Mouse (Mus musculus) MEL (cell line): Measurements from ENCODE around the gene Tomm5. TPM values are rescaled to one million over a fixed set of nuclear protein-coding genes. Genes with fewer than 3 reads are reported as not detected.

Experiments
- DNase-seq: peaks from one replicate; pipeline ENCODE4 v3.0.0; 2011; ENCODE audit warnings: low read depth, low spot score
- H3K27ac ChIP-seq: 2 replicates; pipeline ENCODE4 v1.5.1; 2012; ENCODE audit warnings: low read depth, mild to moderate bottlenecking, control low read depth, low read length, moderate library complexity; ENCODE audit not compliant: control insufficient read depth
- H3K27me3 ChIP-seq, 2 experiments: fragments of 150-350 bp in 1 of 2; sonication (generic) in 1 of 2; 2 replicates each; pipeline ENCODE4 v1.6.1; 2012; ENCODE audit warnings: low read length in 2 of 2, mild to moderate bottlenecking in 2 of 2, improper control_type of control experiment in 1 of 2, moderate library complexity in 1 of 2; ENCODE audit not compliant: insufficient read depth in 2 of 2, control insufficient read depth in 1 of 2
- H3K36me3 ChIP-seq, 2 experiments: 2 replicates each; pipeline ENCODE4 v1.6.1; 2012 to 2014; ENCODE audit warnings: low read length in 2 of 2, improper control_type of control experiment in 1 of 2, inconsistent platforms in 1 of 2, mild to moderate bottlenecking in 1 of 2; ENCODE audit not compliant: insufficient read depth in 2 of 2, control insufficient read depth in 1 of 2
- H3K4me1 ChIP-seq, 2 experiments: fragments of 150-350 bp in 1 of 2; sonication (generic) in 1 of 2; 2 replicates each; pipeline ENCODE4 v1.6.1; 2012; ENCODE audit warnings: low read length in 2 of 2, improper control_type of control experiment in 1 of 2, mild to moderate bottlenecking in 1 of 2; ENCODE audit not compliant: insufficient read depth in 2 of 2, control insufficient read depth in 1 of 2
- H3K4me3 ChIP-seq, 2 experiments: fragments of 150-350 bp in 1 of 2; sonication (generic) in 1 of 2; 2 replicates each; pipeline ENCODE4 v1.5.1; 2012; ENCODE audit warnings: low read depth in 2 of 2, low read length in 2 of 2, mild to moderate bottlenecking in 2 of 2, moderate library complexity in 2 of 2, control low read depth in 1 of 2, improper control_type of control experiment in 1 of 2; ENCODE audit not compliant: control insufficient read depth in 1 of 2, insufficient read depth in 1 of 2
- H3K79me2 ChIP-seq: 2 replicates; pipeline ENCODE4 v1.6.1; 2012; ENCODE audit warnings: mild to moderate bottlenecking, low read length, moderate library complexity; ENCODE audit not compliant: control insufficient read depth, poor library complexity, insufficient read depth
- H3K9ac ChIP-seq: 2 replicates; pipeline ENCODE4 v1.6.1; 2012; ENCODE audit warnings: low read depth, mild to moderate bottlenecking, control low read depth, low read length, moderate library complexity; ENCODE audit not compliant: control insufficient read depth, poor library complexity, severe bottlenecking
- H3K9me3 ChIP-seq: fragments of 150-350 bp; sonication (generic); replicated peaks from 2 replicates; pipeline ENCODE4 v1.6.1; 2012; ENCODE audit warnings: mild to moderate bottlenecking, low read length, improper control_type of control experiment, moderate library complexity; ENCODE audit not compliant: insufficient read depth
- BHLHE40 ChIP-seq: IDR thresholded peaks from 2 replicates; pipeline ENCODE4 v1.6.1; 2012; ENCODE audit warnings: low read depth, mild to moderate bottlenecking, inconsistent platforms, low read length, improper control_type of control experiment, borderline replicate concordance
- GATA1 ChIP-seq: IDR thresholded peaks from 2 replicates; pipeline ENCODE4 v1.6.1; 2011; ENCODE audit warnings: low read depth, low read length, improper control_type of control experiment
- JUND ChIP-seq: IDR thresholded peaks from 2 replicates; pipeline ENCODE4 v1.6.1; 2011; ENCODE audit warnings: low read depth, mild to moderate bottlenecking, improper control_type of control experiment, low read length
- KAT2A ChIP-seq: conservative IDR thresholded peaks from 2 replicates; pipeline ENCODE4 v1.6.1; 2012; ENCODE audit warnings: low read depth, low read length, improper control_type of control experiment, inconsistent platforms
- MEF2A ChIP-seq: IDR thresholded peaks from 2 replicates; pipeline ENCODE4 v1.6.1; 2014; ENCODE audit warnings: low read depth, mild to moderate bottlenecking, inconsistent platforms, low read length, improper control_type of control experiment; ENCODE audit not compliant: poor library complexity, insufficient replicate concordance, severe bottlenecking; ENCODE audit errors: extremely low read depth
- MXI1 ChIP-seq: IDR thresholded peaks from 2 replicates; pipeline ENCODE4 v1.6.1; 2011; ENCODE audit warnings: mild to moderate bottlenecking, low read depth, low read length, improper control_type of control experiment
- NRF1 ChIP-seq: IDR thresholded peaks from 2 replicates; pipeline ENCODE4 v1.6.1; 2014; ENCODE audit warnings: low read depth, mild to moderate bottlenecking, inconsistent platforms, low read length, improper control_type of control experiment, moderate library complexity; ENCODE audit not compliant: poor library complexity, insufficient read depth, severe bottlenecking
- POLR2AphosphoS2 ChIP-seq: IDR thresholded peaks from 2 replicates; pipeline ENCODE4 v1.6.1; 2011; ENCODE audit warnings: low read length, improper control_type of control experiment
- SIN3A ChIP-seq: IDR thresholded peaks from 2 replicates; pipeline ENCODE4 v1.6.1; 2012; ENCODE audit warnings: low read length, improper control_type of control experiment, inconsistent platforms
- TAL1 ChIP-seq: IDR thresholded peaks from 2 replicates; pipeline ENCODE4 v1.6.1; 2012; ENCODE audit warnings: mild to moderate bottlenecking, inconsistent platforms, low read length, moderate library complexity, mixed read lengths
- TBP ChIP-seq: IDR thresholded peaks from 2 replicates; pipeline ENCODE4 v1.8.0; 2011; ENCODE audit warnings: low read depth, low read length, improper control_type of control experiment
- TCF12 ChIP-seq: IDR thresholded peaks from 2 replicates; pipeline ENCODE4 v1.6.1; 2014; ENCODE audit warnings: low read depth, mild to moderate bottlenecking, inconsistent platforms, low read length, improper control_type of control experiment, moderate library complexity
- USF2 ChIP-seq, 2 experiments: IDR thresholded peaks; 2 replicates each; pipeline ENCODE4 v1.6.1; 2011 to 2012; ENCODE audit warnings: improper control_type of control experiment in 2 of 2, low read length in 2 of 2, borderline replicate concordance in 1 of 2, inconsistent platforms in 1 of 2, low read depth in 1 of 2, mild to moderate bottlenecking in 1 of 2; ENCODE audit not compliant: insufficient read depth in 1 of 2
- ZKSCAN1 ChIP-seq: IDR thresholded peaks from 2 replicates; pipeline ENCODE4 v1.6.1; 2012; ENCODE audit warnings: low read depth, mild to moderate bottlenecking, inconsistent platforms, low read length, improper control_type of control experiment, moderate library complexity
- polyA plus RNA-seq, 2 experiments: library from polyadenylated mRNA; stranded (reverse) in 1 of 2; unstranded in 1 of 2; fragments of >175 nt in 1 of 2; fragments of >200 nt in 1 of 2; gene quantifications; 2 replicates each; pipeline versions ENCODE4 v1.2.1 to v1.2.4; 2012; ENCODE audit warnings: low replicate concordance in 2 of 2, low read depth in 1 of 2; ENCODE audit not compliant: insufficient read length in 2 of 2, insufficient read depth in 1 of 2, missing spikeins in 1 of 2
- total RNA-seq: library from RNA; depleted of rRNA; stranded (reverse); fragments of 300-350 nt; gene quantifications from 2 replicates; pipeline ENCODE4 v1.2.3, GENCODE M21; 2012; rRNA removed

The Tomm5 gene
- total and polyA plus RNA-seq, 3 experiments: 309 to 639 TPM; not detected in 1

DNA sequence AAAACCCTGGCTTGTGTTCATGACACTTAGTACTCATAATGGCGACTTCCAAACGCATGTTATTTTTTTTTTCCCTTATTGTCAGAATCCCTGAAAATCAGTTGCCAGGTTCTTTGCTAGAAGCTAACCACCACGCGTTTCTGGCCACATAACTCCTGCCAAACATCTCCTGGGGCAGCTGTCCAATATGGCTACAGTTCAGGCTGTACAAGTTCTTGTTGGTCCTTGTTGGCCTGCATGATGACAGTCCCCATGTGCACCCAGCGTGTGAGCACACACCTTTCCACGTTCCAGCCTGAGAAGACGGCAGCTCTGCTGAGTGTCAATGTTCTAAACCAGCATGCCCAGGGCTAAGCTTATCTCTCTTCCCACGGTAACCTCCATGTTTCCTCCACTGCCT, 52.5 kb downstream of the Tomm5 start:
- H3K9me3 ChIP-seq: no peaks in the 10 kb centered on the region
- H3K79me2 ChIP-seq: no peaks in the 10 kb centered on the region
- no peaks in the 10 kb centered on the region for H3K27me3 ChIP-seq
- TF ChIP-seq TBP (no peak), USF2 (IDR thresholded peaks at IDR 0.05; ENCODE audit: borderline replicate concordance in 1 of 2, insufficient read depth in 1 of 2, low read depth in 1 of 2, low read length in 2 of 2) (no peak), GATA1 (no peak), TAL1 (no peak), POLR2AphosphoS2 (no peak), ZKSCAN1 (no peak), MXI1 (no peak), KAT2A (no peak), TCF12 (no peak), BHLHE40 (no peak), SIN3A (no peak), NRF1 (no peak), MEF2A (no peak), JUND (no peak)
- H3K9ac ChIP-seq: no peak overlapping the region
- no peaks in the 10 kb centered on the region; a peak in 1 of 4 replicates for H3K4me1 ChIP-seq
- H3K4me3 ChIP-seq: no peak overlapping the region
- no peak for DNase-seq
- no peaks in the 10 kb centered on the region for H3K36me3 ChIP-seq
- no peak overlapping the region for H3K27ac ChIP-seq

Other genes starting within 250 kb of the Tomm5 start
- gene Grhpr, start 126.7 kb downstream of the Tomm5 start, total RNA-seq: 27.3 and 43.0 TPM in 2 replicates
- 10 to 100 TPM in 1 of 2 experiments, not detected in 1; 76.4 TPM for gene Grhpr, start 126.7 kb downstream of the Tomm5 start, polyA plus RNA-seq
- 7.8 and 9.1 TPM in 2 replicates for gene Zbtb5, start 95.7 kb downstream of the Tomm5 start, total RNA-seq
- 10 to 100 TPM in 1 of 2 experiments, not detected in 1; 10.2 TPM for gene Zbtb5, start 95.7 kb downstream of the Tomm5 start, polyA plus RNA-seq
- gene Polr1e, start 89.5 kb downstream of the Tomm5 start, total RNA-seq: 35.4 and 40.8 TPM in 2 replicates
- gene Polr1e, start 89.5 kb downstream of the Tomm5 start, polyA plus RNA-seq: 10 to 100 TPM in 1 of 2 experiments, not detected in 1; 51.5 TPM
- 2.0 and 2.2 TPM in 2 replicates for gene Fbxo10, start 23.5 kb downstream of the Tomm5 start, total RNA-seq
- 1 to 10 TPM in 1 of 2 experiments, not detected in 1; 6.5 TPM for gene Fbxo10, start 23.5 kb downstream of the Tomm5 start, polyA plus RNA-seq
- 0.16 and 0.23 TPM in 2 replicates for gene Frmpd1, start 76.8 kb upstream of the Tomm5 start, total RNA-seq
- under 1 TPM in 1 of 2 experiments, not detected in 1; 0.47 TPM for gene Frmpd1, start 76.8 kb upstream of the Tomm5 start, polyA plus RNA-seq
- gene Trmt10b, start 189.0 kb upstream of the Tomm5 start, total RNA-seq: 9.6 and 9.9 TPM in 2 replicates
- 10 to 100 TPM in 1 of 2 experiments, not detected in 1; 19.7 TPM for gene Trmt10b, start 189.0 kb upstream of the Tomm5 start, polyA plus RNA-seq
- gene Dcaf10, start 234.0 kb upstream of the Tomm5 start, total RNA-seq: 7.6 and 8.1 TPM in 2 replicates
- 10 to 100 TPM in 1 of 2 experiments, not detected in 1; 10.7 TPM for gene Dcaf10, start 234.0 kb upstream of the Tomm5 start, polyA plus RNA-seq
- gene Exosc3, start 234.6 kb upstream of the Tomm5 start, total RNA-seq: 174 and 184 TPM in 2 replicates
- gene Exosc3, start 234.6 kb upstream of the Tomm5 start, polyA plus RNA-seq: 100 to 1,000 TPM in 1 of 2 experiments, not detected in 1; 166 TPM